Mouse (Mus musculus) kidney, embryonic 16.5 days (tissue): ENCODE results near the gene 9930021J03Rik. TPM values are rescaled to one million over a fixed set of nuclear protein-coding genes. Genes with fewer than 3 reads are reported as not detected.

ENCODE experiments used
- ATAC-seq: fragments of 200-750 bp; cut with Nextera tagmentation; 2 replicates; pipeline ENCODE4 v1.8.0; 2017; ENCODE audit warnings: moderate TSS enrichment; ENCODE audit not compliant: low FRiP score, low TSS enrichment
- H3K27ac ChIP-seq: fragments of 300-500 bp; sonication (generic); 2 replicates; pipeline ENCODE4 v1.5.1; 2014; ENCODE audit warnings: low read length
- H3K27me3 ChIP-seq: fragments of 300-500 bp; sonication (generic); 2 replicates; pipeline ENCODE4 v1.6.1; 2014; ENCODE audit warnings: low read length, control low read depth, mixed read lengths; ENCODE audit not compliant: insufficient read depth
- H3K36me3 ChIP-seq: fragments of 300-500 bp; sonication (generic); 2 replicates; pipeline ENCODE4 v1.6.1; 2014; ENCODE audit warnings: low read length, control low read depth, mixed read lengths; ENCODE audit not compliant: insufficient read depth
- H3K4me1 ChIP-seq: fragments of 300-500 bp; sonication (generic); 2 replicates; pipeline ENCODE4 v1.6.1; 2014; ENCODE audit warnings: low read length, control low read depth, mixed read lengths; ENCODE audit not compliant: insufficient read depth
- H3K4me2 ChIP-seq: fragments of 300-500 bp; sonication (generic); replicated peaks from 2 replicates; pipeline ENCODE4 v1.6.1; 2014; ENCODE audit warnings: low read depth, low read length
- H3K4me3 ChIP-seq: fragments of 300-500 bp; sonication (generic); 2 replicates; pipeline ENCODE4 v1.5.1; 2014; ENCODE audit warnings: mild to moderate bottlenecking, low read length
- H3K9ac ChIP-seq: fragments of 300-500 bp; sonication (generic); replicated peaks from 2 replicates; pipeline ENCODE4 v1.6.1; 2014; ENCODE audit warnings: low read length
- H3K9me3 ChIP-seq: fragments of 300-500 bp; sonication (generic); 2 replicates; pipeline ENCODE4 v1.6.1; 2016; ENCODE audit warnings: low read length, control low read depth
- WGBS: fragments of 180-500 bp; shearing (Covaris S2); extraction: QIAGEN DNeasy Blood & Tissue Kit; methylation state at CpG from one replicate; pipeline ENCODE4 v1.1.7; 2014; 5-methylcytosine and 5-hydroxymethylcytosine counted together
- polyA plus RNA-seq: library from polyadenylated mRNA; unstranded; fragments of >200 nt; fragmentation: Nextera tagmentation; extraction: Ambion mirVana; gene quantifications from 2 replicates; pipeline ENCODE4 v1.2.1, GENCODE M21; 2015

The 9930021J03Rik gene
- polyA plus RNA-seq, 1 experiment from 2014 or later: 4.6 TPM

DNA sequence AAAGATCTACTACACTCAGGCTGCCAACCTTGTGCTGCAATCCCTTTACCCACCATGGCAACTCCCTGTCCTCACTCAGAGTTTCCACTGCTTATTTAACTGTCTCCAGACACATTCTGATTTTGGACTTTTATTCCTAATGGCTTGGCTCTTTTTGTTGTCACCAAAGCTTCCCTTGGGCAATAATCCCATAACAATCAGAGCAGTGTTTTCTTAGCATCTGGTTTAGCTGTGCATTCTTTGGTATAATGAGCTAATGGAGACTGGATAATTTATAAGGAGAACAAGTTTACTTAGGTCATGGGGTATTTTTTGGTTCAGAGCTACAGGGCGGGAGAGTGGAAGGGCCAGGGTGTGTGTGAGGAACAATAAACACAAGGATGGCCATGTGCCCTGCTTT is 32.4 kb upstream of the 9930021J03Rik start:
- H3K9me3 ChIP-seq: no peaks in the 10 kb centered on the region
- H3K4me3 ChIP-seq: no peak overlapping the region
- 62% methylated on average over 1 of the region's 1 CpGs for WGBS
- no peaks in the 10 kb centered on the region for H3K36me3 ChIP-seq
- no peak for ATAC-seq
- H3K27me3 ChIP-seq: no peaks in the 10 kb centered on the region
- H3K4me2 ChIP-seq: no peak overlapping the region
- peaks cover 15% of the 10 kb centered on the region for H3K4me1 ChIP-seq
- H3K9ac ChIP-seq: no peak overlapping the region
- H3K27ac ChIP-seq: no peak overlapping the region

DNA sequence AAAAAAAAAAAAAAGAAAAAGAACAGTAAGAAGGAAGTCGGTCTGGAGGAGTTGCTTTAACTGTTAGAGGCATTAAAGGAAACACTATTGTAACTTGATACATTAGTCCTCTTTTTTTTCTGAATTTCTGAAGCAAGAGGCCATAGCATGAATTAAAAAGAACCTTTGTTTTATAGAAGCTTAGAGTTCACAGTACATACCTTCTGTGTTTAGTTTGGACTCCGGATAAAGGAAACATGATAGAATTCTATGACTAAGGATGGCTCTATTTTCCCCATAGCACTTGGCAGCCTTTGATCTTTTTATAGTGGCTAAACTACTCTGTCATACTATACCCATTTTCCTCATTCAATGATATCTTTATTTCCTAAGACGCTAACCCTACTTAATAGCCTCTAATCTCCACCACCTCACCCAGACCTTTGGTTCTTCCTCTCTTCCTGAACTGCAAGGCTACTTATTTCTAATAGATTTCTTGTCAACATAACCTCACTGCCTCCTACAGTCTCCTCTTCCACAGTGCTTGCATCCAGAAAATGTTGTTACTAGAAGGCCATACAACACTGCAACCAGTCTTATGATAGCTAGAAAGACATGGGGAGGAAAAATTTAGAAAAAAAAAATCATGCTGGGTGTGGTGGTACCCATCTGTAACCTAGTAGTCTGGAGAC is 29.7 kb upstream of the 9930021J03Rik start:
- Histone ChIP-seq H3K27ac (peak overlapping the region; percentile 57), H3K9ac (no peak overlapping the region), H3K9me3 (no peaks in the 10 kb centered on the region), H3K4me3 (no peak overlapping the region), H3K4me2 (no peak overlapping the region), H3K36me3 (no peaks in the 10 kb centered on the region), H3K27me3 (no peaks in the 10 kb centered on the region), H3K4me1 (peaks cover 9% of the 10 kb centered on the region; the same call in 1 of the 2 replicates)
- peak; percentile 76 for ATAC-seq
- WGBS: 9% methylated on average over 3 of the region's 3 CpGs

DNA sequence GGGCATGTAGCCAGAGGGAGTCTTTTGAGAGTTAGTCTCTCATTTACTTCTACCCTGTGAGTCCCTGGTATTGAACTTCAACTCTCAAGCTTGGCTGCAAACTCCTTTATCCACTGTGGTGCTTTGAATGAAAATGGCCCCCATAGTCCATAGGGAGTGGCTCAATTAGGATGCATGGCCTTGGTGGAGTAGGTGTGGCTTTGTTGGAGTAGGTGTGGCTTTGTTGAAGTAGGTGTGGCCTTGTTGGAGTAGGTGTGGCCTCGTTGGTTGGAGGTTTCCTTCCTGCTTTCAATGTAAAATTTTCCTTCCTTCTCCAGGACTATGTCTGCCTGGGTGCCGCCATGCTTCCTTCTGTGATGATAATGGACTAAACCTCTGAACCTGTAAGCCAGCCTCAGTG is 25.1 kb upstream of the 9930021J03Rik start:
- Histone ChIP-seq H3K9me3 (no peaks in the 10 kb centered on the region), H3K9ac (no peak overlapping the region), H3K4me1 (peaks cover 3% of the 10 kb centered on the region; the same call in 1 of the 2 replicates), H3K27me3 (no peaks in the 10 kb centered on the region), H3K36me3 (no peaks in the 10 kb centered on the region), H3K4me3 (no peak overlapping the region), H3K4me2 (no peak overlapping the region), H3K27ac (no peak overlapping the region)
- WGBS: 88% methylated on average over 2 of the region's 2 CpGs
- no peak for ATAC-seq

DNA sequence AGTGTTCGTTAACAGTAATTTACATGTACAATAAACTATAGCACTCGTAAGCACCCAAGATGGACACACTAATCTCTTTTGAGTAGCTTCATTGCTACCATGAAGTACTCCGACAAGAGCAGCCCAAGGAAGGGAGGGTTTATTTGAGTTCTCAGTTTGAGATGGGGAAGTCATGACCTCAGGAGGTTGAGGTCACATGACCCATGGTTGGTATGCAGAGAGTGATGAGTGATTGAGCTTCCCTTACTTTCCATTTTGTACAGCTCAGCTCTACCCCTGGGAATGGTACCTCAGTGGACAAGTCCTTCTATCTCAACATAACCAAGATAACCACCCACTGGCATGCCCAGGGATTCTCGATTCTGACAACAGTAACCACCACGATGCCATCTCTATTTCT is 22.8 kb upstream of the 9930021J03Rik start:
- H3K9me3 ChIP-seq: no peaks in the 10 kb centered on the region
- no peaks in the 10 kb centered on the region for H3K27me3 ChIP-seq
- no peak overlapping the region for H3K9ac ChIP-seq
- H3K4me3 ChIP-seq: no peak overlapping the region
- H3K27ac ChIP-seq: no peak overlapping the region
- no peak overlapping the region for H3K4me2 ChIP-seq
- peaks cover 2% of the 10 kb centered on the region for H3K4me1 ChIP-seq
- 82% methylated on average over 5 of the region's 5 CpGs for WGBS
- ATAC-seq: no peak
- no peaks in the 10 kb centered on the region for H3K36me3 ChIP-seq

DNA sequence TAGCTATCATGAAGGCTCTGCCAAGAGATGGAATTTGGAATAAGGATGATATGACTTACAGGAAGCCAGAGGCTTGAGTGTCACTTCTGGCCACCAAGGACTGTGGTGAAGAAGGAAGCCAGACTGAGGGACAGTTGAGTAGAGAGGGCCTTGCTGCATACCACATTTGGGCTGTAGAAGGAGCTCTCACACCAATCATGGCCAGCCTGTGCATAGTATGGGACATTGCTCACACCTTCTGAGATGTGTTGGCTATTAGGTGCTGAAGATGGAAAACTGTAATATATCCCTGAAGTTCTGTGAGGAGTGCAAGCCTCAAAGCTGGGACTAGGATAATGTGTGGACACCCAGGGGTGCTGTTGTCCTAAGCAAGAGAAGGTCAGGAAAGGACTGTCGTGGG is 20.9 kb upstream of the 9930021J03Rik start:
- no peak overlapping the region for H3K4me2 ChIP-seq
- no peak overlapping the region for H3K4me3 ChIP-seq
- no peaks in the 10 kb centered on the region for H3K36me3 ChIP-seq
- H3K4me1 ChIP-seq: peaks cover 6% of the 10 kb centered on the region
- ATAC-seq: peak; percentile 90
- WGBS: 94% methylated on average over 1 of the region's 1 CpGs
- H3K27me3 ChIP-seq: no peaks in the 10 kb centered on the region
- no peaks in the 10 kb centered on the region for H3K9me3 ChIP-seq
- H3K9ac ChIP-seq: no peak overlapping the region
- H3K27ac ChIP-seq: no peak overlapping the region

DNA sequence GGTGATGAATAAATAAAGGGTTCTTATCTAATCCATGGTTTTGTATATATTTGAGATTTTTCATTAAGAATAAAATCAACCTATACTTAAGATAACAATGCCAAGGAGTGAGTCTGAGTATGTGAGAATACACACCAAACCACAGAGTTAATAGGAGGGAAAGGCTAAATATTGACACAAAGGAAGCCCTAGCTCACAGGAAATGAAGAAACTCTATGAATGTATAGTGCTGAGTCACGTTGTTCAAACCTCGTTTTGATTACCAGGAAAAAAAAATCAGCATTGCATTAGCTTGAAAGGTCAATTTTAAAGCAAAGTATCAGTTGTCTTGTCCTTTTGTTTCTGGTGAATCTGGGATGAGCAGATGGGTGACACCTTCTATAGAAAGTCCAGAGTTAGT is 19.2 kb upstream of the 9930021J03Rik start:
- H3K36me3 ChIP-seq: no peaks in the 10 kb centered on the region
- no peak for ATAC-seq
- no peak overlapping the region for H3K9ac ChIP-seq
- WGBS: 42% methylated on average over 2 of the region's 2 CpGs
- no peaks in the 10 kb centered on the region for H3K27me3 ChIP-seq
- H3K9me3 ChIP-seq: no peaks in the 10 kb centered on the region
- H3K4me2 ChIP-seq: no peak overlapping the region
- H3K4me1 ChIP-seq: peaks cover 6% of the 10 kb centered on the region
- H3K4me3 ChIP-seq: no peak overlapping the region
- H3K27ac ChIP-seq: no peak overlapping the region

DNA sequence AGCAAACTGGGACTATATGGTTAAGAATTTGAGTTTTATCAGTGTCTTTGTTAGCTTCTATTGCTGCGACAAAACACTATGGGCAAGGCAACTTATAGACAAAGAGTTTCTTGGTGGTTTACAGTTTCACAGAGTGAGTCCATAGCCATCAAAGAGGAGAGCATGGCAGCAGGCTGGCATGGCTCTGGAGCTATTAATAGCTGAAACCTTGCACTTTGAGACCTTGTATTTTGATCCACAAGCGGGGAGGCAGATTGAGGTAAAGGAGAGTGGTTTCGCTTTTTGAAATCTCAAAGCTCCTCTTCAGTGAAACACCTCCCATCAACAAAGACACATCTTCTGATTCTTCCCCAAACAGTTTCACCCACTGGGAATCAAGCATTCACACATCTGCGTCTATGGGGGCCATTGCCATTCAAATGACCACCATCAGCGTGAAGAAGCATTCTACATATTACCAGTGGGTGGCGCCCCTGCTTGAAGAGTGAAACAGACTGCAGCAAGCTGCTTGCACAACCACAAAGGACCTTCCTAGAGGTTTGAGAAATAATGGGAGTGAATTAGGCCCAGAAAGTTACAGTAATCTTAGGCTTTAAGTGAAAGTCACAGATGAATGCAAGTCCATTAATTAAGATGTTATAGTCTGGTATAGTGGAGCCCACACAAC is 18.4 kb upstream of the 9930021J03Rik start:
- H3K4me3 ChIP-seq: no peak overlapping the region
- ATAC-seq: no peak
- H3K27ac ChIP-seq: peak overlapping the region; percentile 76
- 61% methylated on average over 6 of the region's 6 CpGs for WGBS
- no peaks in the 10 kb centered on the region for H3K27me3 ChIP-seq
- H3K9me3 ChIP-seq: no peaks in the 10 kb centered on the region
- no peaks in the 10 kb centered on the region for H3K36me3 ChIP-seq
- H3K4me2 ChIP-seq: no peak overlapping the region
- no peak overlapping the region for H3K9ac ChIP-seq
- peaks cover 6% of the 10 kb centered on the region for H3K4me1 ChIP-seq

DNA sequence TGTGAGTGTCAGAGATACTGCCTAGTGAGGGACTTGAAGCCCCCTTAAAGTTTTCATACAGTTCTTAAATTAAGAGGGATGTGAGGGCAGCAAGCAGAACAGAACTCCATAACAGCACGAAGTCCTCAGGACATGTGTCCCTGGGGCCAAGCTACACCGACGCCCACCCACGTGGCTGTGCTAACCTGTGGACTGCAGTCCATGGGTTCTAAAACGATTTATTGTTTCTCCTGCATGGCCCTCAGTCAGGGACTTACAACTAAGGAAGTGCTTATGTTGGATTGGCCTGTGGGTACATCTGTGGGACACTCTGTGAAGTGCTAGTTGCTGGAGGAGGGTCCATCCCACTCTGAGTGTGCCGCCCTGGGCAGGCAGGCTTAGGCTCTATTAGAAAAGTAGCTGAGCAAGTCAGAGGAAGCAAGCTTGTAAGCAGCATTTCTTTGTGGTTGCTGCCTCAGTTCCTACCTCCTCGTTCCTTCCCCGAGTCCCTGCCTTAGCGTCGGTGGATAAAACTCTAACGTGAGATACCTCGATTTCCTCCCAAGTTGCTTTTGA is 17.7 kb upstream of the 9930021J03Rik start:
- peak; percentile 55; the same call in 1 of the 2 replicates for ATAC-seq
- Histone ChIP-seq H3K9me3 (no peaks in the 10 kb centered on the region), H3K36me3 (no peaks in the 10 kb centered on the region), H3K9ac (no peak overlapping the region), H3K4me2 (no peak overlapping the region), H3K27ac (peak overlapping the region; percentile 76), H3K4me1 (peaks cover 6% of the 10 kb centered on the region), H3K4me3 (no peak overlapping the region), H3K27me3 (no peaks in the 10 kb centered on the region)
- 59% methylated on average over 12 of the region's 12 CpGs for whole genome bisulfite sequencing

DNA sequence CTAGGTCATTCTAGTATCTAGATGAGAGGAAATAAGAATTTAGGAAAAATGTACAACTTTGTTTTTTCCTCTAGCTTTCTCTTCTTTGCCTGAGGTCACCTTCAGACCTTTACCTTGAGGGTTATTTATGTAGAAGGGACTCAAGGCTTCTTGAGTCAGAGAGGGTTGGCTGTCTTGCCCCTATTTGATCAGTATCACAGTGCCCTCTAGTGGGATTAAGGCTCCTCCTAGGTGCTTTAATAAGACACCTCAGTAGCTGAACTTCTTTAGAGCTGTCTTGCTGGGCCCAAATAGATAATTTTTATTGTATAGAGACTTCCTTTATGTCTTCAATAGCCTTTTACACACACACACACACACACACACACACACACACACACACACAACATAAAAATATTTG is 15.2 kb upstream of the 9930021J03Rik start:
- ATAC-seq: no peak
- Histone ChIP-seq H3K9ac (no peak overlapping the region), H3K4me1 (peaks cover 6% of the 10 kb centered on the region; the same call in 1 of the 2 replicates), H3K27ac (no peak overlapping the region), H3K9me3 (no peaks in the 10 kb centered on the region), H3K4me2 (no peak overlapping the region), H3K4me3 (no peak overlapping the region), H3K36me3 (no peaks in the 10 kb centered on the region), H3K27me3 (no peaks in the 10 kb centered on the region)
